Mouse (Mus musculus) hematopoietic stem cell, adult 5-6 weeks (primary cell): ENCODE results near the gene Pp2d1. TPM values are rescaled to one million over a fixed set of nuclear protein-coding genes. Genes with fewer than 3 reads are reported as not detected.
"Not testable (repeated sequence)": the region's sequence is repeated elsewhere in the genome, so short reads cannot be mapped to it uniquely, and the experiment has no call there.

Source experiments
- ATAC-seq, 2 experiments: fragments of 125-278 bp in 1 of 2; replicated peaks in 1 of 2; 2 replicates each; pipeline ENCODE4 v1.8.0; 2016 to 2017; ENCODE audit warnings: inconsistent platforms in 2 of 2, mild to moderate bottlenecking in 2 of 2, moderate number of reproducible peaks in 2 of 2, low read depth in 1 of 2, moderate TSS enrichment in 1 of 2; ENCODE audit not compliant: low FRiP score in 2 of 2, poor library complexity in 2 of 2, severe bottlenecking in 2 of 2, insufficient read depth in 1 of 2, low TSS enrichment in 1 of 2
- total RNA-seq: library from RNA; stranded (forward); fragments of 172-1452, 232-1000 nt; gene quantifications from 2 replicates; pipeline ENCODE4 v1.2.3, GENCODE M21; 2017

The Pp2d1 gene
- 0.31 TPM in 1 of 2 replicates, not detected in the other for total RNA-seq

- ATAC-seq, result not testable (repeated sequence)
Observed at GRCm38 (mm10) chr17:53539351-53539750, at the start of gene Pp2d1. TSS of gene Pp2d1 (minus strand) at chr17:53539451.

GRCm38 (mm10) chr17:53588097-53588855 lies 49.0 kb upstream of the Pp2d1 start:
- ATAC-seq, result no peak

- ATAC-seq, result peak; percentile 93 to 95
Observed at GRCm38 (mm10) chr17:53587074-53587851, 48.0 kb upstream of the Pp2d1 start.

- ATAC-seq, result no peak
Observed at GRCm38 (mm10) chr17:53583846-53584579, 44.8 kb upstream of the Pp2d1 start.

GRCm38 (mm10) chr17:53582805-53583204 lies 43.6 kb upstream of the Pp2d1 start:
- ATAC-seq, result no peak

- ATAC-seq, result no peak
Observed at GRCm38 (mm10) chr17:53582026-53582585, 42.9 kb upstream of the Pp2d1 start.

- no peak for ATAC-seq
Observed at GRCm38 (mm10) chr17:53580237-53580636, 41.0 kb upstream of the Pp2d1 start.

GRCm38 (mm10) chr17:53579612-53580011 lies 40.4 kb upstream of the Pp2d1 start:
- no peak for ATAC-seq

- 0 out of 4 replicates have a peak, but pooled peaks of 1 of the 2 experiments have one; percentile 23 for ATAC-seq
Observed at GRCm38 (mm10) chr17:53578776-53579175, 39.5 kb upstream of the Pp2d1 start.

GRCm38 (mm10) chr17:53578249-53578648 lies 39.0 kb upstream of the Pp2d1 start:
- no peak for ATAC-seq

- no peak for ATAC-seq
Observed at GRCm38 (mm10) chr17:53577754-53578153, 38.5 kb upstream of the Pp2d1 start.

GRCm38 (mm10) chr17:53577151-53577550 lies 37.9 kb upstream of the Pp2d1 start:
- no peak for ATAC-seq

GRCm38 (mm10) chr17:53573019-53573556 lies 33.8 kb upstream of the Pp2d1 start:
- ATAC-seq, result no peak

- ATAC-seq, result not testable (repeated sequence)
Observed at GRCm38 (mm10) chr17:53570932-53571331, 31.7 kb upstream of the Pp2d1 start.

- ATAC-seq, result peak; percentile 24 to 37; a peak in 2 of 4 replicates
Observed at GRCm38 (mm10) chr17:53570361-53570875, 31.2 kb upstream of the Pp2d1 start.

- peak; percentile 13 to 18; a peak in 1 of 4 replicates for ATAC-seq
Observed at GRCm38 (mm10) chr17:53569829-53570228, 30.6 kb upstream of the Pp2d1 start.
